Mouse (Mus musculus): ENCODE measurements around the gene Tspan6. TPM values are rescaled to one million over a fixed set of nuclear protein-coding genes. Genes with fewer than 3 reads are reported as not detected.

Tspan6 gene
- polyA plus RNA-seq, 1 experiment from 2014 or later = 68.0 TPM

Other genes with a start within 250 kb of the Tspan6 start
- gene Pcdh19, start 209.4 kb downstream of the Tspan6 start, polyA plus RNA-seq (2014; fragmentation: Nextera tagmentation; extraction: Ambion mirVana) = 0.27 and 0.51 TPM in 2 replicates
- not detected in 2 replicates for gene Tnmd, start 47.4 kb downstream of the Tspan6 start, polyA plus RNA-seq (2014; fragmentation: Nextera tagmentation; extraction: Ambion mirVana)
- 0.15 and 0.25 TPM in 2 replicates for gene Srpx2, start 10.0 kb upstream of the Tspan6 start, polyA plus RNA-seq (2014; fragmentation: Nextera tagmentation; extraction: Ambion mirVana)
- 1.8 and 2.7 TPM in 2 replicates for gene Sytl4, start 83.4 kb upstream of the Tspan6 start, polyA plus RNA-seq (2014; fragmentation: Nextera tagmentation; extraction: Ambion mirVana)
- 55.6 and 66.5 TPM in 2 replicates for gene Cstf2, start 160.8 kb upstream of the Tspan6 start, polyA plus RNA-seq (2014; fragmentation: Nextera tagmentation; extraction: Ambion mirVana)